Mouse (Mus musculus) testis, postnatal 14 days (tissue): Measurements from ENCODE around the gene Krt14.

Source experiments
- DNase-seq: peaks from one replicate; pipeline ENCODE4 v3.0.0; 2021; ENCODE audit warnings: low spot score

Krt14 gene

DNA sequence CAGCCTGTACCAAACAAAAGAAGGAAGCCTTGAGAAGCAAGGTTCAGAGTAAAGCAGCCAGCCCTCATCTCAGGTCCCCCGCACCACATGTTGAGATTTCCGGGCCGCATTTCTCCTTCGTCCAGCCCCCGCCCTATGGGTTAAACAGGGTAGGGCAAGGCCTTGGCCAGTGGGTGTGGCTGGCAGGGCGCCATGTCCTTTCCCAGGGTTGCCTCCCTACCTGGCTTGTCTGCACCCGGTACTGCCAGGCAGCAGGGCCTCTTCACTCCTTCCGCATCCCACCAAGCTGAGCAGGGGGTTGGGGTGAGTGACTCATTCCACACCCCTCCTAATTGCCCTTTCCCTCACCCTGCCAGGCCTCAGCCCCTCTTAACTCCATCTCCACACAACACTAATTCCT is 39.3 kb downstream of the Krt14 start:
- peak; percentile 27 for DNase-seq

DNA sequence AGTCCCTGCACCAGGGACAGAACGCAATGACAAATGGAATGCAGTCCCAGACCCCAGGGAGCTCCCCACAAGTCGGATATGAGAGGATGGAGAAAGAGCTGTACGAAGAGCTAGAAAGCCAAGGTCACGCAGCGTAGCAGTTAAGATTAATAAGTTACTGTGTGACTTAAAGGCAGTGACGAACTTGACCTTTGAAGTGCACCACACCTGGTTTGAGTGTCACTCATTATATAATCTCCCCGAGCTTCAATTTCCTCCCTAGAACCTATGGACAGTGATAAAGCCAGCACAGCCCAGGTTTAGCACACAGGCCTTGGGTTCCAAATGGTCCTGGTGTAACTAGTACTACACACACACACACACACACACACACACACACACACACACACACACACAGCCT is 43.0 kb downstream of the Krt14 start:
- DNase-seq = no peak

DNA sequence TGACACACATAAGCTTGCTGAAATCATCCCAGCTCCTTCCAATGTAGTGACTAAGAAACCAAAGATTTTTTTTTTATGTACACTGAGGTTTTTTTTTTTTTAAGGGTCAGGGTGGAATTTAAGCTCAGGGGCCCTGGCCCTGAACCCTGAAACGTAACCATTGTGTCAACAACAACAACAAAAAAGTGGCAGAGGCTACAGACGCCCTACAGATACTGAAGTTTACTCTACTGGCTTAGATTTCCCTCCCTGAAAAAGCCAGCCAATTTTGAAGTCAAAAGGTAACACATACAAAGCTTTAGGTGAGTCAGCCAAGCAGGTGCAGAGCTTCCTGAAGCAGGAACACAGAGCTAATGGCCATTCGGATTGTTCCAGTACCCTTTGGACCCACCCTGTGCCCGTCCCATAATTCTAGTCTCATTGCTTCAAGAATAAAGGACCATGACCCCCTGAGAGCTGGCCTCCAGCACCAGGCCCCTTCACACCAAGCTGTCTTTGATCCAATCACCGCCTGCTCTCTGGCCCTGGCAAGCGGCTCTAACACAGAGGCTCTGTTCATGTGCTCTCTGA is 49.4 kb downstream of the Krt14 start:
- no peak for DNase-seq

DNA sequence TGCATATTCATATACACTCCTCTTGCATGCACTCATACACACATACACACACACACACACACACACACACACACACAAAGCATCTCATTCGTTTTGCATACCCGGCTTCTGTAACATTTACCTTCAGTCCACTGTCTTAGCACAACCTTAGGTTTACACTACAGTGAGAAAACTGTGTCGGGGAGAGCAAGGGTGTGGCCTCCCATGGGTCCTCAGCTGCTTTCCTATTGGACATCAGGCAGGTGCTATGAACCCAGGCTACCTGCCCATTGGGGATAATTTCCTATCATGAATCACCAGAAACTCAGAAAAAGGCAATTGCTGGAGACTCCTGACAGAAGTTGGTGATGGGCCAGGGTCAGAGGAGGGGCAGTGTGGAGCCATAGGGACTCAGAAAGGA is 50.0 kb downstream of the Krt14 start:
- DNase-seq = no peak

DNA sequence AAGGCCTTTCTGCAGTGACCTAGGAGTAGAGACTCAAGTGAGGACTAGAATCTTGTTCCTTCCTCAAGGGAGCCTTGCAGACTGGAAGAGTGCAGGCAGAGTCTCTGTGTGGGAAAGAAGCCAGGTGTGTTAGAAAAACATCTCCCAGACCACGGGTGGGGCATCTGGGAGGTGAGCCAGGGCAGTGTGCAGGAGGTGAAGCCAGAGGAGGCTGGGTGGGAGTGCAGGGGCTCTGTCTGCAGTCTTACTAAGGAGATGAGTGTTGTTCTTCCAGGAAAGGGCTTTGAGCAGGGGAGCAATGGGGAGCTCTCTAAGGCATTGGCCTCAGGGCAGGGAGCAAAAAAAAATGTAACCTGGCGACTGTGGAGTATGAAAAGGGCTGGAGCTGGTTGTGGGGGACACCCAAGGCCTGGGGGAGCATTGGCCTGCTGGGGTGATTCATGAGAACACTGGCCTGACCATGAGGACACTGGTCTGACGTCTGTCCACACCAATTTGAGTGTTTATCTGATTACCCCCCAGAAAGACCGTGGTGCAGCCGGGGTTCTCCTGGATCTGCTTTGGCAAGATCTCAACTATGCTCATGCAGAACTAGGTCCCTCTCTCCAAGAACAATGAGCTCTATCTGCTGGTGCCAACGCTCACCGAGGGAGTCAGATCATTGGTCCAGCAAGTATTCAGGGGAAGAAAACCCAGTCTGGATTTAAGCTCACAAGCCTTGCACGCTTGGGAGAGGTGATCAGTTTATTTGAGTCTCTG is 51.7 kb downstream of the Krt14 start:
- peak; percentile 17 for DNase-seq
